Mouse (Mus musculus): ENCODE data around the gene Actn1. TPM values are rescaled to one million over a fixed set of nuclear protein-coding genes. Genes with fewer than 3 reads are reported as not detected.
A peak's percentile ranks its signal among the peaks of the same experiment; 100 is the strongest.

The Actn1 gene
- total RNA-seq, 1 experiment from 2014 or later: 126 TPM

DNA sequence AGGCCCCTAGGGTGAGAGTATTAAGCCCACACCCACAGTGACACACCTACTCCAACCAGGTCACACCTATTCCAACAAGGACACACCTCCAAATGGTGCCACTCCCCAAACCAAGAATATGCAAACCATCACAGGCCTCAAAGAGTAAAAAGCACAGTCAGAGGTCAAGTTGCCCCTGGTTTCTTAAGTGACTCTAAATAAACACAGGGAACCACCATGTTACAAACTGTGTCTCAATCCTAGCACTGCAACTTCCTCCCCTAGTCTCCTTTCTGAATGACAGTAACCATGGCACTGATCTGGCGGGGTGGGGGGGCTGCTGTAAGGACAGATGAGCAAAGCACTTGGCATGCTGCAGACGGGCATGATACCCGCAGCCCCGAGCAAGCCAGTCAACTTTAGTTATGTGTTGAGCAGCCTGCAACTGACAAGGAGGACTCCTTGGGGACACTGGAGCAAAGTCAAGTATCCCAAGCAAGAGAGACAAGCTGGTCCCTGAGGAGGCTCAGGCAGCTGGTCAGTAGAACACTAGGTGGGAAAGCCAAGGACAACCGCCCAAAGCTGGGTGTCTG lies 132.9 kb downstream of the Actn1 start:
- peak; percentile 84 for ATAC-seq (ENCODE audit: extremely low read depth, insufficient number of reproducible peaks, low FRiP score, poor library complexity, severe bottlenecking)

DNA sequence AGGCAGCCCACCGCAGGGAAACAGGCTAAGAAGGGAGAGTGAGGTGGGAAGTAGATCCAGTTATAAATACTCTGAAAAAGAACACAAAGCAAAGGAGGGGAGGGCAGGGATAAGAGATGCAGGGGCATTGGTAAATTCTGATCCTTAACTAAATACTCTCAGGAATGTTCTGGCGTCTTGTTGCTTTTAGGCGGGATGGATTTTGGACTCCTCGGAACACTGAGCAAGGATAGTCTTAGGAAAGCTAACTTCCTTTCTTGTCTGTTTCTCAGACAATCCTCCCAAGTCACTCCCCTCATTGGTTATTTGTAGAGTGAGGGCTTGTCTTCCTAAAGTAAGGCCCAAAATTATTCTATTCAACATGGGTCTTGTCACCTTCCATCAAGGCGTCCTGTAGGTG lies 134.9 kb downstream of the Actn1 start:
- ATAC-seq (ENCODE audit: extremely low read depth, insufficient number of reproducible peaks, low FRiP score, poor library complexity, severe bottlenecking): no peak

DNA sequence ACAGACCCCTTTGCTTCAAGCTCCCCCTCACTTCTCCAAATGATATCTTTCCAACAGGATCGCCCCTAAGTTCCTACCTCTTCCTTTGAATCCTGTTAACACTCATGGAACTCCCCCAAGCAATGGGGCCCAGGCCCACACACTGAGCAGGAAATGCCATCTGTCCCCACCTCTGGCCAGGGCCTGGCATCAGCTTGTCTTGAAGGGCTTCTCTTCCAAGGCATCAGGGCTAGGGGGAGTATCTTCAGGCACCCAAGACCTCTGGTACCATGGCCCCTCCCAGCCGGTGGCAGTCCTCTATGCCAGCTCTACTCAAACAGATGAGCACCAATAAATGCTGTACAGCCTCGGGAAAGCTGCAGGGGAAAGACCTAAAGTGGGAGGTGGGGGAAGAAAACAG lies 135.4 kb downstream of the Actn1 start:
- ATAC-seq (ENCODE audit: extremely low read depth, insufficient number of reproducible peaks, low FRiP score, poor library complexity, severe bottlenecking): no peak

DNA sequence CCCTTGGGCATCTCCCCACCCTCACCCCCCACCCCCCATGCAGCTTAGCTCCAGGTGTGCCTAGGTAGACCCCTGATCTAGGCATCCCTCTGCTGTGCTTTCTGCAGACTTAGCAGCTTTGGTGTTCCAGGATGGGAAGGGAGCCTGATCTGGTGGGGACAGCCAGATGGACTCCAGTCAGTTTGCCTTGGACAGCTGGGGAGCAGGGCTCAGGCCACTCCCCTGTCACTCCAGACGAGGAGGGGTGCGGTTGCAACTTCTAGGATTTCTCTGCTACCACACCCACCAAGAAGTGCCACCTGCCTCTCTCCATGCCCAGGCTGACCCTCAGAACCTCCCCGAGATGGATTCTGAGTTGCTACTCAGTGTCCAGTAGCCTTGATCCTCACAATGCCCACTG lies 136.0 kb downstream of the Actn1 start:
- ATAC-seq (ENCODE audit: extremely low read depth, insufficient number of reproducible peaks, low FRiP score, poor library complexity, severe bottlenecking): no peak

DNA sequence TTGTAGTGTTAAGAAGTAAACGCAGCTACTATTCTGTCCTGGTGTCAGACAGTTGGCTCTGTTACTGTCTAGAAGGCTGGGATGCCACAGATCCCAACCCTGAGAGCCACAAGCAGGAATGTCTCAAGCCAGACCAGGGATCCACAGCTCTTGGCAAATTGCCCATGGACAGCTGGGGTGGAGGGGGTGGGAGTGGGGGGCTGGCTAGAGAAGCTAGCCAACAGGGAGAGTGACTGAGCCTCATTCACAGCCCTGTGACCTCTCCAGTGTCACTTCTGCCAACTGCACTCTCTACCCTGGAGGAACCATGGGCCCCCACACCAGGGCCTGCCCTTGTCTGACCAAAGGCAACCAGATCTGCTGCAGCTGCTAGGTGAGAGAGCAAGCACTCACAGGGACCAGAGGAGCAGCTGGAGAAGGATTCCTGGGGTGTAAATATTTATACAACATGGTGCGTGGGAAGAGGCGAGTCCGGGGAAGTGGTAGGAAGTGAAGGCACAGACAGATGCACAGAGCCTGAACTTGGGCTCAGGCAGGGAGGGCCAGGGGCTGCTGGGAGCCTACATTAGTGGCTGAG lies 136.9 kb downstream of the Actn1 start:
- no peak for ATAC-seq (ENCODE audit: extremely low read depth, insufficient number of reproducible peaks, low FRiP score, poor library complexity, severe bottlenecking)

DNA sequence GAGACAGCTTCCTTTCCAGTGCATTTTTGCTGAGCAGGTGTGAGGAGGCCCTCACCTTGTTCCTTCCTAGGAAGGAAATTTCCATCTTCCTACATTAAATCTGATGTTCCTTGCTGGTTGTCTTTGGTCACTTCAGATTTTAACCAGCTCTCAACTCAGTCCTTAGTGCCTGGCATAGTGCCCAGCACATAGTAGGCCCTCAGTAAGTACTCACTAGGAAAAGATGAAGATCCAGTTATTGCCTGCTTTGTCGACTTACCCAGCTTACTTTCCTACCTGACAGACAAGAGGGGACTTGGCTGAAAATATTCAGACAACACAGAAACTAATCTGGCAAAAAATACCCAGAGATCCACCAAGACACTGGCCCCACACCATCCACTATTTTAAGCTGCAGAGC lies 138.7 kb downstream of the Actn1 start:
- ATAC-seq (ENCODE audit: extremely low read depth, insufficient number of reproducible peaks, low FRiP score, poor library complexity, severe bottlenecking): no peak

DNA sequence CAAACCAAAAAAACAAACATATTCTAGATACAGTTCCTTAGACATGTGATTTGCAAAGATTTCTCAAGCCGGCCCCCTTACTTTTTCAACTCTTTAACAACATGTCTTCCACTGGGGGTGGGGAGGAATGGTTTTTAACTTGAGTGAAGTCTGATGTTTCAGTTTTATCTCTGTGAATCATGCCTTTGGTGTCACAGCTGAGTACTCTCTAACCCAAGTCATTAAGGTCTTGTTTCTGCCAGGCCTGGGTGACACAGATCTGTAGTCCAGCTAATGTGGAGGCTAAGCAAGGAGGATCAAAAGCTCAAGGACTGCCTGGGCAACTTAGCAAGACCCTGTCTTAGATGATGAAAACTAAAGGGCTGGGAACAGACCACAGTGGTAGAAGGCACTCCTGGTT lies 141.6 kb downstream of the Actn1 start:
- no peak for ATAC-seq (ENCODE audit: extremely low read depth, insufficient number of reproducible peaks, low FRiP score, poor library complexity, severe bottlenecking)

Other genes with a start within 250 kb of the Actn1 start
- gene Zfp36l1, start 147.4 kb downstream of the Actn1 start, total RNA-seq (2017): 142 and 166 TPM in 2 replicates
- gene Dcaf5, start 176.2 kb upstream of the Actn1 start, total RNA-seq (2017): 41.5 and 45.7 TPM in 2 replicates
- gene Exd2, start 202.7 kb upstream of the Actn1 start, total RNA-seq (2017): 37.8 and 42.8 TPM in 2 replicates